Mouse (Mus musculus) erythroid progenitor cell, adult 5-6 weeks (primary cell): ENCODE results near the gene Hpd. TPM values are rescaled to one million over a fixed set of nuclear protein-coding genes. Genes with fewer than 3 reads are reported as not detected.

Source experiments
- ATAC-seq: replicated peaks from 2 replicates; pipeline ENCODE4 v1.8.0; 2016; ENCODE audit warnings: moderate number of reproducible peaks, mild to moderate bottlenecking, moderate TSS enrichment, inconsistent platforms; ENCODE audit not compliant: poor library complexity, low FRiP score, severe bottlenecking
- total RNA-seq, 2 experiments: library from RNA; stranded (forward) in 1 of 2; stranded (reverse) in 1 of 2; fragments of 150-400 nt in 1 of 2; fragments of 186-747, 209-891 nt in 1 of 2; gene quantifications; 2 replicates each; pipeline versions ENCODE4 v1.2.3 to v1.2.4; 2015 to 2017; ENCODE audit warnings: low replicate concordance in 2 of 2

The Hpd gene
- total RNA-seq, 2 experiments from 2014 or later = not detected

DNA sequence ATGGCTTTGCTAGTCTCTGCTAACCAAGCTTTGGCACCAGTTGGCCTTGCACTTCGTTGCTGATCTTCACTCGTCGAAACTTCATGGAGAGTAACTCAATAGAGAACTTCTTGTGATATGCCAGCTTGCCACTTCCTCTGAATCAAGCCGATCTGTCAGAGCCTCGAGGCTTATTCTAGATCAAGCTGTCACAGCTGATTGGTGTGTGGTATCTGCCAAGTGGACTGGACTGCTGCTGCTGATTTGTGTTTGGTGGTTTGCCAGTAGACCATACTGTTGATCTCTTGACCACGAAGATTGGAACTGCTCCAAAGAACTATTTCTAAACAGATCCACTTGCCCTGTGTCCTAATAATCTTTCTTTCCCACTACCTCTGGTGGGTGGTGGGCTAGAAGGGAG is 8.9 kb upstream of the Hpd start:
- ATAC-seq = peak; percentile 47

DNA sequence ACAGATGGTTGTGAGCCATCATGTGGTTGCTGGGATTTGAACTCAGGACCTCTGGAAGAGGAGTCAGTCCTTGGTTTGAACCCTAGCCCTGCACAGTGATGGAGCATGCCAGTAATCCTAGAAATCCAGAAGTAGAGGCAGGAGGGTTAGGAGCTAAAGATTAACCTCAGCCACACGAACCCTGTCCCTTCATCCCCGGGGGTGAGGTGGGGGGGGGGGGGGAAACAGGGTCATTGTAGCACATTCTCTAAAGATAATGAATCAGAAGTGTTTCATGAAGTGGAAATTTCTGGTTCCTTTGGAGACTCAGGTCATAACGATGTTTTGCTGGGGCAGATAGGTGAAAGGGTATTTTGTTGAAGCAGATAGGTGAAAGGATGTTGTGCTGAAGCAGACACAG is 8.4 kb upstream of the Hpd start:
- ATAC-seq = no peak

DNA sequence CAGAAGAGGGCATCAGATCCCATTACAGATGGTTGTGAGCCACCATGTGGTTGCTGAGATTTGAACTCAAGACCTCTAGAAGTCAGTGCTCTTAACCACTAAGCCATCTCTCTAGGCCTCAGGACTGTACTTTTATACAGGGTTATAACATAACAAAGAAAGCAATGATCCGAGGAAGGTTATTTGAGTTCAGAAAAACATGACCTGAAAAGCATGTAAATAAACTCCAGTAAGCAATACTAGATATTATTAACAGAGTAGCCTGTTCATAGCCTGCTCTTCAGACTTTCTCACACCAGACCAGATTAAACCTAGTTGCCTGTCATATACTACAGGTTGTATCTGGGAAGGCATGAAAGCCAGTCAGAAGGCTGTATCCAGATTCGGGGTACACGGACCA is 4.8 kb upstream of the Hpd start:
- ATAC-seq = no peak

DNA sequence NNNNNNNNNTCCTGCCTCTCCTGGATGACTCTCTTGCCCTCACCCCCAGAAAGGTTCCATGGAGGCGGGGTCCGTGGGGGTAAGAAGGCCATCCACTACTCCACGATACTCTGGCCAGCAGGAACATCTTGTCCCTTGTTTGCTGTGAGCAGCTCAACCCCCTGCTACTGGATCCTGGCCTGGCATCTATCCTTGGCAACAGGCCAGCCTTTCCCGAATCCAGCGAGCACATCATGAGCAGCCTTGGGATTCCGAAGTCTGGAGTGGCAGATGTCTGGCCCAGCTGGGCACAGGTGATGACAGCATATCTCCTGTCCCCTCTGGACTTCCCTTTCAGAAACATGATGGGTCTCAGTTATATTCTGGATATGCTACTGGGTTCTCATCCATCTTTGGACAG is 3.4 kb upstream of the Hpd start:
- ATAC-seq = no peak

DNA sequence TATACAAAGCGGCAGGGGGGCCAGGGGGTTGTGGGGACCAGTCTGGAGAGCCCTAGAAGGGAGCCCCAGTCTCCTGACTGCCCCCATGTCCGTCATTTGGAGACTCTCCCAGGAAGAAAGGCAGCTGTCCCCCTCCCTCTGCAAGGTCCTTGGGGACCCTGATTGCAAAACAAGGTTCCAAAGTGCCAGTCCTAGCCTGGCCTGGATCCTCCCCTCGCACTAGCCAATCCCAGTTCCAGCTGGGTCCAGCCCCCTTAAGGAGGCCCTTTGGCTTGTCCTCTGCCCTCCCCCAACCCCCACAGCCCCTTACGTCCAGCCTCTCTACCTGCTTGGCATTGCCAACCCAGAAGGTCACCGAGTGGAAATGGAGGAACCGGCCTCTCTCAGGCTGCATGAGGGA is 991 bp downstream of the Hpd start:
- ATAC-seq = no peak

DNA sequence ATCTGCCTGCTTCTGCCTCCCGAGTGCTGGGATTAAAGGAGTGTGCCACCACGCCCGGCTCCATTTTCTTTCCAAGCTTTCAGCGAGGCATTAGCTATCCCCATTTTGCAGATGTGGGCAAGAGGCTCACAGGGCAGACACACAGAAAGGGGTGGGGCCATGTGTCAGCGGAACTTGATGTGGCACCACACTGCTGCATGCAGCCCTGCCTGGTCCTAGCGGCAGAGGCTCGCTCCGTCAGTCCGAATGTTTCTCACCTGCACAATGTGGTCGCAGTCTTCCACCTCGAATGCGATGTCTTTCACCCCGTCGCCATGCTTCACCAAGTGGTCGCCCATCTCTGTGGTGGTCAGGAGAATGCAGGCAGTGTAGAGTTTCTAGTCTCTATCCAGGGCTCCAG is 2.1 kb downstream of the Hpd start:
- ATAC-seq = no peak

DNA sequence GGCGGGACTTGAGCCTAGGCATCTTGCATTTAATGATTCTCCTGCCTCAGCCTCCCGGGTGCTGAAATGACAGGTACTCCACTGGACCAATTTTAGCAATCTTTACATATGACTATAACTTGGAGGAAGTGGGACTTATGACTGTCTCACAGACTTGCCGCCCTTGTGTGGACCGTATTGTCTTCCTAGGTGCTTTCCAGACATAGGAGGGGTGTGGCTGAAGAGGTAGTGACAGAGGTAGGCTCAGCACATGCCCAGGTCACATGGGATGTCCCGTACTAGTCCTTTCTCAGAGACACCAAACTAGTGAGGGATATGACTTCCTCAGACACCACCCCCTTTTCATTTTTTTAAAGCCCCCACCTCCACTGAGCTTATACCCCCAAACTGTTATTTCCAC is 3.7 kb downstream of the Hpd start:
- no peak for ATAC-seq

DNA sequence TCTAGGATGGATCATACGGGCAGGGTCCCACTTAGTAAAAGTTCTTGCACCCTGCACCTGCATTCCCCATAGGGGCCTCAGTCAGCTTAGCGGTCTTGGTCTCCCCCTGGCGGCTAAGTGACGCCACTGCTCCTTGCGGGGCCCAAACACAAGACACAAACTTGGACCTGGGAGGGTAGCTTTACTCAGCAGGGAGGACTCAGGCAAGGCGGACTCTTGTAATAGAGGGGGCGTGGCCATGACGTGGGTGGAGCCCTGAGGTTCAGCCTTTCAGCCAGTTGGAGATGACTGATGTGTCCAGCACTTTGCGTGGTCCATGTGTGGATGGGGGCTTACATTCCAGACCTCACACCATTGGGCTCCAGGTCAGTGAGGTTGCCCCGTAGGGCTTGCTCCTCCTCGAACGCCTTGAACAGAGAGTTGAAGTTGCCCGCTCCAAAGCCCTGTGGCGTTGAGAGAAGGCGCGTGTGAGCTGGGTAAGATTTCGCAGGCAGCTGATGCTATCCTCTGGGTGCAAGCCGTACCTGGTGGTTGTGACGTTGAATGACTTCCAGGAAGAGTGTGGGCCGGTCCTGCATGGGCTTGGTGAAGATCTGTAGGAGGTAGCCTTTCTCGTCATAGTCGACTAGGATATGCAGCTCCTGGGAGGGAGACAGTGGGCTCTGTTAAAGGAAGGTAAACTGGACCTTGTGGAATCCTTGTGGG is 10.7 kb downstream of the Hpd start:
- ATAC-seq = peak; percentile 97

DNA sequence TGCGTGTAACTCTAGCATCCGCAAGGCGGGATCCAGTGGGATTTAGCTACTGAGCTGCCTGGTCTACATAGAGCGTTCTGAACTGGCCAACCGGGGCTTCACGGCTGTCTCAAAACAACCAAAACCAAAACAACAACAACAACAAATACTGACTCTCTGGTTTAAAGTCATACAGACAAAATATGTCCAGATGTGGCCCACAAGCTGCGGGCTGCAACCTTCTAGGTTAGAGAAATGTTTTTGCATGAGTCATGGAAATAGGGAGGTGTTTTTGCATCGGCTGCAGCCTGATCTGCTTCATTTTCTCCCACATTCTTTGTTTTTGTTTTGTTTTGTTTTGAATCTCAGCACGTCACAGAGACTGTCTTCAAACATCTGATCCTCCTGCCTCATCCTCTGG is 12.2 kb downstream of the Hpd start:
- no peak for ATAC-seq

DNA sequence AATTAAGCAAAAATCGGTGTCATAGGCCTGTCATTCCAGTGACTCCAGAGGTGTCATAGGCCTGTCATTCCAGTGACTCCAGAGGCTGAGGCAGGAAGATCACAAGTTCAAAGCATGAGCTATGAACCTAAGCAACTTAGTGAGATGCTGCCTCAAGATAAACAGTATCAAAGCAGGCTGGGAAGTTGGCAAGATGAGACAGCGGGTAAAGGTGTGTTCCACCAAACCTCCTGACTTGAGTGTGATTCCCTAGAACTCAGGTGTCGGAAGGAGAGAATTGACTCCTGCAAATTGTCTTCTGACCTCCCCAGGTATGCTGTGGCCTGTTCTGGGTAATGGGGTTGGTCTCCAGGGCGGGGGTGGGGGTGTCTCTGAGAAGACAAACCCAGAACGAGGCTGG is 13.2 kb downstream of the Hpd start, which contains the start of gene Psmd9:
Psmd9 (plus strand) TSS at position 130 of the 400 bp plus-strand sequence.
- no peak for ATAC-seq

DNA sequence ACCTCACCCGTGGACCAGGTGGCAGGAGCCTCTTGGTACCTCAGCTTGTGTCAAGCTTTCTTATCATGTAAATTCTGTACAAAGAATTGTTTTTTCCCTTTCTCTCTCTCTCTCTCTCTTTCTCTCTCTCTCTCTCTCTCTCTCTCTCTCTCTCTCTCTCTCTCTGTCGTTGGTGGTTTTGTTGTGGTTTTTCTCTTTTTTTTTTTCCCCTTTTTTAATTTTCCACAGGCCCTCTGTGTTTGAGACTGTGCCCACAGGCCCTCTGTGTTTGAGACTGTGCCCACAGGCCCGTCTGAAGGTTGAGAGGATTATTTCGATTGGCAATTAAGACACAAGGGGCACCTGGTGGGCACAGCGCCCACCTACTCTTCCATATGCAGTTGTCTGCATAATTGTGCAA is 14.9 kb downstream of the Hpd start:
- no peak for ATAC-seq

DNA sequence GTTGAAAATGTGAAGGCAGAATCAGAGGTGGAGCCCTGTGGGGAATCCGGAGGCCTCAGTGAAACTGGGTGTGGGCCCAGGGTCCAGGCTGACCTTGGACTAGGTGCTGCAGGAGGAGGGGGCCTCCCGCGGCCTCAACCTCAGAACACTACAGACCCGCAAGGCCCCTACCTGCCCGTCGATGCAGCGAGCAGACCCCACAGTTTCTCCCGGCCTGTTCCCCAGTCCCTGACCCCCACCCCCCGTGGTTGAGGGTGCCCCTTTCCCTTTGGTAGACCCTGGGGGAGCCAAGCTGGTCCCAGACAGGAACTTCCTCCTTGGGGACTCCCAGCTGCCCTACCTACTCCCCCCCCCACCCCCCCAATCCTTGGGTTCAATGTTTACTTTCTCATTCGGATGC is 16.1 kb downstream of the Hpd start:
- ATAC-seq = no peak

DNA sequence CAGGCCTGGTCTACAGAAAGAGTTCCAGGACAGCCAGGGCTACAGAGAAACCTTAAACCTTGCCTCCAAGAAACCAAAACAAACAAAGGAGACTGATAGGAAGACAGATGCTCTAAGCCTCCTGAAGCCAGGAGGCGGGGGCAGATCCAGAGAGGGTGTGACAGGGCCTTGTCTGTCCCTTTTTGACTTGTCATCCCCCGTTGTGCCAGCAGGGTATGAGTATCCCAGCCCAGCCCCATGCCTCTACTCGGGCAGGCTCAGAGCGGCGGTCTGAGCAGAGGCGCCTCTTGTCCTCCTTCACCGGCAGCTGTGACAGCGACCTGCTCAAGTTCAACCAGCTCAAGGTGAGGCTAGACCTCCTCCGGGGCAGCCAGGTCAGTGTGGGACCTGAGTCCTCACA is 19.6 kb downstream of the Hpd start:
- ATAC-seq = peak; percentile 44; the same call in 1 of the 2 replicates

DNA sequence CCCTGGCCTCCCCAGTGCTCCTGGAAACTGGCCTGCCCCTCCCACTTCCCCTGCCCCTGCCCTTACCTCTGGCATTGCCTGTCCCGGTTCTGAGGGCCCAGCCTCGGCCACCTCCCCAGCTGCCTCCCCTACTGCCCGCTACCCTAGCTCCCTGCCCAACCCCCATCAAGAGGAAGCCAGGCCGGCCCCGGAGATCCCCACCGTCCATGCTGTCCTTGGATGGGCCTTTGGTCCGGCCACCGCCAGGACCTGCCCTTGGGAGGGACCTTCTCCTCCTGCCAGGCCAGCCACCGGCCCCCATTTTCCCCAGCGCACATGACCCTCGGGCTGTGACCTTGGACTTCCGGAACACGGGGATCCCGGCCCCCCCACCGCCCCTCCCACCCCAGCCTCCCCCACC is 22.2 kb downstream of the Hpd start:
- ATAC-seq = no peak

DNA sequence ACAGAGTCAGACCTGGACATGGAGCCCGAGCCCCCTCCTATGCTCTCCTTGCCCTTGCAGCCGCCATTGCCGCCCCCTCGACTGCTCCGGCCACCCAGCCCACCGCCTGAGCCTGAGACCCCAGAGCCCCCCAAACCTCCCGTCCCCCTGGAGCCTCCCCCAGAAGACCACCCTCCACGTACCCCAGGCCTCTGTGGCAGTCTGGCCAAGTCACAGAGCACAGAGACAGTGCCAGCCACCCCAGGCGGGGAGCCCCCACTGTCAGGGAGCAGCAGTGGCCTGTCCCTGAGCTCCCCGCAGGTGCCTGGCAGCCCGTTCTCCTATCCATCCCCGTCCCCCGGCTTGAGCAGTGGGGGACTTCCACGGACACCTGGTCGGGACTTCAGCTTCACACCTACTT is 22.7 kb downstream of the Hpd start:
- no peak for ATAC-seq

DNA sequence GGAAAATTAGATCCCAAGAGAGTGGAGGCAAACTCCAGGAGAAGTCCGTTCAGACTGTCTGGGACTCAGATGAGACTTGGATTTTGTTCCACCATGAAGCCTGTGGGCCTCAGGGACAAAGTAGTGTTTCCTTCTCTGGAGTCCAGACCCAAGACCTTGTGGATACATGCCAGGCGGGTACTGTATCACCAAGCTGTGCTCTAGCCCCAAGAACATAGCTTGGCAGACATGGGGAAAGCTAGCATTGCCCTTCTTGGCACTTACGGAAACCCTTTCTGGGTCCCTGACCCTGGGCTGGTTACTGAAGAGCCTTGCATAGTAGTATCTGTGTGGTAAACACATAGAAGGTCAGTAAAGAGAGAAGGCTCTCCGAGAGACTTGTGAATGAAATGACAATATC is 23.1 kb downstream of the Hpd start:
- no peak for ATAC-seq

DNA sequence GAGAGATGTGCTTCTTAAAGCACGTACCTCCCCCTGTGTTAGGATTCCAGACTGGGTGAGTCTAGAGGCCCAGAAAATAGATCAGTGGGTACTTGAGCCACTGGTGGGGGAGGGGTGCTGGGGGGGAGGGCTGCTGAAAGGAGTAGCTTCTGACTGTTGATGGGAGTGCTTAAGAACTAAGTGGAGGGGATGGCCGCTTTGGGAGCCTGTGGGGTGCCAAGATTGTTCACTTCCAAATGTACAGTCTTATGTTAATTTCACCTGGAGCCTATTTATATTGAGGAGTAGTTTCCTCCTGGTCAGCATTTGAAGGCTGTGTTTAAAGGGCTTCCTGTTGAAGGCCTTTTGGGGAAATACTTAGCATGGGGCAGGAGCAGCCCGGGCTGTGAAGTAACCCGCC is 24.6 kb downstream of the Hpd start:
- ATAC-seq = no peak

DNA sequence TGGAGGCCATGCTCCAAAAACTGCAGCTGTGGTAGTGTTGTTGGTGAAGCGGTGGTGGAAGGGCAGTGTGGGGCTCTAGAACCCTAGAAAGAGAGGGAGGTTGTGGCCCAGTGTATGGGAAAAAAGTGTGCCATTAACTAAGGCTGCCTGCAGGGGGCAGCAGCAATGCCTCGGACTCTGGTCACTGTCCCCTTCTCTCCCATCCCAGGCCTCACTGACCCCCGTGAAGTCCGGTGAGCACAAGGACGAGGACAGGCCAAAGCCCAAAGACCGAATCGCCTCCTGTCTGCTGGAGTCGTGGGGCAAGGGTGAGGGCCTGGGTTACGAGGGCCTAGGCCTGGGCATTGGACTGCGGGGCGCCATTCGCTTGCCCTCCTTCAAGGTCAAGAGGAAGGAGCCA is 25.8 kb downstream of the Hpd start:
- 0 out of 2 replicates have a peak, but pooled peaks have one; percentile 11 for ATAC-seq

DNA sequence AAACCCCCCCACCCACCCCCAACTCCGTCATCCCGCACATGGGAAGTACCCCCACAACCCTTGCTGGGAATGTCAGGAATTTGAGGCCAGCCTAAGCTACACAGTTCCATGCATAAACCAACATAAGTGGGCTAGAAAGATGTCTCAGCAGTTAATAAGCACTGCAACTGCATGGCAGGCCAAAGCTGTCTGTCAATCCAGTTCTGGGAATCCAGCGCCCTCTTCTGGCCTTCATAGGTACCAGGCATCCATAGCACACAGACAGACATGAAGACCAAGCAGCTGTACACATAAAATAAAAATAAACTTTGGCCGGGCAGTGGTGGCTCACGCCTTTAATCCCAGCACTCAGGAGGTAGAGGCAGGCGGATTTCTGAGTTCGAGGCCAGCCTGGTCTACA is 27.1 kb downstream of the Hpd start:
- peak; percentile 79 for ATAC-seq

DNA sequence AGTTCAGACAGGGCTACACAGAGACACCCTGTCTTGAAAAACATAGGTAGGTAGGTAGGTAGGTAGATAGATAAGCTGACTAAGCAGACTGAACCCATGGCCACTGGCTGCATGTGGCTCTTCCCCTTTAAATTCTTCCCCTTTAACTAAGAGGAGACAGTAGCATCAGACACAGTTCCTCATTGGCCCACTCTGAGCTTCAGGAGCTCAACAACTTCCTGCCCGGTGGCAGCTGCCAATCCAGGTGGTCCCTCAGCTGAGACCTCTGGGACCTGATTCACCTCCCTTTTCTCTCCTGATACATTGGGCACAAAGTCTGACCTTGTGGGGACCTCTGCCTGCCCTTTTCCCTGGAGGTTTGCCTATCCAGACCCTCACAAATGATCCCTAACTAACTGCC is 29.6 kb downstream of the Hpd start:
- no peak for ATAC-seq

DNA sequence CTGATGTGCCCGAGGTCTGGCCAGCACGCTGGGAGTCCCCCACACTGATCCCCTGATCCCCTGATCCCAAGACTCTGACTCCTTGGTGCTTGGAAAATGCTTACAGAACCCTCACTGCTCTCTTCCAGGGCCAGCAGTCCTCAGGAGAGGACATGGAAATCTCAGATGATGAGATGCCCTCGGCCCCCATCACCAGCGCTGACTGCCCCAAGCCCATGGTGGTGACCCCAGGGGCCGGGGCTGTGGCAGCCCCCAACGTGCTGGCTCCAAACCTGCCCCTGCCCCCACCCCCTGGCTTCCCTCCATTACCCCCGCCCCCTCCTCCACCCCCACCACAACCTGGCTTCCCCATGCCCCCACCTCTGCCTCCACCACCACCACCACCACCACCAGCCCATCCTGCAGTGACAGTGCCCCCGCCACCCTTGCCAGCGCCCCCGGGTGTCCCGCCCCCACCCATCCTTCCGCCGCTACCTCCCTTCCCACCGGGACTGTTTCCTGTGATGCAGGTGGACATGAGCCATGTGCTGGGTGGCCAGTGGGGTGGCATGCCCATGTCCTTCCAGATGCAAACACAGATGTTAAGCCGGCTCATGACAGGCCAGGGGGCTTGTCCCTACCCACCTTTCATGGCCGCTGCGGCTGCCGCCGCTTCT is 30.7 kb downstream of the Hpd start:
- ATAC-seq = no peak

DNA sequence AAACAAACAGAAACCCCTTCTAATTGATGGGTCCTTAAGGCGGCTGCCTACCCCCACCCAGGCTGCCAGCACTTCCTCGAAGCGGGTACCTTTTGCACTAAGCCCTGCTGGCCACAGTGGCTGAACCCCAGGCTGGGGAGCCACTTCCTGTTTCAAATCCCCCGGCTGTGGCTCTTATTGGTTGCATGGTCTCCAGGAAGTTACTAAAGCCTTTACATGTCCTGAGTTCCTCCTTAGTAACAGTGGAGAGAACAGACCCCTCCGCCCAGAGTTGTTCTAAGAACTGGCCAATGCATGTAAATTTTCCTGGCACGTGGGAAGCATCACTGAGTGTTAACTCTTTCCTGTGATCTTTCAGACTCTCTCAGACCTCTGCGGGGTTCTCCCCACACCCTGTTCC is 31.4 kb downstream of the Hpd start:
- ATAC-seq = no peak
